Mouse (Mus musculus) embryonic facial prominence, embryonic 15.5 days (tissue): Measurements from ENCODE around the gene Acp6. TPM values are rescaled to one million over a fixed set of nuclear protein-coding genes. Genes with fewer than 3 reads are reported as not detected.
"Not testable (repeated sequence)": the region's sequence is repeated elsewhere in the genome, so short reads cannot be mapped to it uniquely, and the experiment has no call there.

ENCODE experiments used
- ATAC-seq: fragments of 200-750 bp; cut with Nextera tagmentation; 2 replicates; pipeline ENCODE4 v1.8.0; 2017; ENCODE audit warnings: low read depth, moderate TSS enrichment; ENCODE audit not compliant: insufficient number of reproducible peaks, low FRiP score, low TSS enrichment
- H3K27ac ChIP-seq: fragments of 300-500 bp; sonication (generic); replicated peaks from 2 replicates; pipeline ENCODE4 v1.5.1; 2015; ENCODE audit warnings: mild to moderate bottlenecking, inconsistent platforms
- H3K27me3 ChIP-seq: fragments of 300-500 bp; sonication (generic); 2 replicates; pipeline ENCODE4 v1.6.1; 2015; ENCODE audit warnings: inconsistent platforms
- H3K36me3 ChIP-seq: fragments of 300-500 bp; sonication (generic); 2 replicates; pipeline ENCODE4 v1.6.1; 2015; ENCODE audit warnings: mild to moderate bottlenecking, inconsistent platforms
- H3K4me1 ChIP-seq: fragments of 300-500 bp; sonication (generic); 2 replicates; pipeline ENCODE4 v1.6.1; 2015; ENCODE audit warnings: inconsistent platforms
- H3K4me2 ChIP-seq: fragments of 300-500 bp; sonication (generic); replicated peaks from 2 replicates; pipeline ENCODE4 v1.6.1; 2015; ENCODE audit warnings: mild to moderate bottlenecking, inconsistent platforms
- H3K4me3 ChIP-seq: fragments of 300-500 bp; sonication (generic); replicated peaks from 2 replicates; pipeline ENCODE4 v1.5.1; 2015; ENCODE audit warnings: mild to moderate bottlenecking, inconsistent platforms
- H3K9ac ChIP-seq: fragments of 300-500 bp; sonication (generic); 2 replicates; pipeline ENCODE4 v1.6.1; 2015; ENCODE audit warnings: inconsistent platforms
- H3K9me3 ChIP-seq: fragments of 300-500 bp; sonication (generic); replicated peaks from 2 replicates; pipeline ENCODE4 v1.6.1; 2016; ENCODE audit warnings: inconsistent platforms
- WGBS: fragments of 180-500 bp; shearing (Covaris S2); methylation state at CpG from one replicate; pipeline ENCODE4 v1.1.7; 2015; 5-methylcytosine and 5-hydroxymethylcytosine counted together
- polyA plus RNA-seq: library from polyadenylated mRNA; unstranded; fragments of >200 nt; fragmentation: Nextera tagmentation; extraction: Ambion mirVana; gene quantifications from 2 replicates; pipeline ENCODE4 v1.2.1, GENCODE M21; 2015

Gene Acp6
- 52.2 and 53.9 TPM in 2 replicates for polyA plus RNA-seq

GRCm38 (mm10) chr3:97158611-97159508 is at the start of gene Acp6:
Acp6 (plus strand) TSS chr3:97158777.
- WGBS = under 1% methylated on average over 53 of the region's 54 CpGs
- H3K36me3 ChIP-seq = no peaks in the 10 kb centered on the region
- H3K9me3 ChIP-seq = no peaks in the 10 kb centered on the region
- H3K27me3 ChIP-seq = no peaks in the 10 kb centered on the region
- ATAC-seq = peak; percentile 91
- H3K4me2 ChIP-seq = peak within 1 kb of the TSS; percentile 76
- peaks cover 17% of the 10 kb centered on the region for H3K4me1 ChIP-seq
- H3K27ac ChIP-seq = peak within 1 kb of the TSS; percentile 81
- H3K4me3 ChIP-seq = peak within 1 kb of the TSS; percentile 61
- peak within 1 kb of the TSS; percentile 50 for H3K9ac ChIP-seq

GRCm38 (mm10) chr3:97117511-97117910 is 41.1 kb upstream of the Acp6 start:
- Histone ChIP-seq H3K4me3 (no peak overlapping the region), H3K9ac (no peak overlapping the region), H3K36me3 (no peaks in the 10 kb centered on the region), H3K27me3 (no peaks in the 10 kb centered on the region), H3K4me1 (no peaks in the 10 kb centered on the region), H3K4me2 (no peak overlapping the region), H3K27ac (no peak overlapping the region), H3K9me3 (no peaks in the 10 kb centered on the region)
- 91% methylated on average over 6 of the region's 6 CpGs for WGBS
- ATAC-seq = no peak

DNA sequence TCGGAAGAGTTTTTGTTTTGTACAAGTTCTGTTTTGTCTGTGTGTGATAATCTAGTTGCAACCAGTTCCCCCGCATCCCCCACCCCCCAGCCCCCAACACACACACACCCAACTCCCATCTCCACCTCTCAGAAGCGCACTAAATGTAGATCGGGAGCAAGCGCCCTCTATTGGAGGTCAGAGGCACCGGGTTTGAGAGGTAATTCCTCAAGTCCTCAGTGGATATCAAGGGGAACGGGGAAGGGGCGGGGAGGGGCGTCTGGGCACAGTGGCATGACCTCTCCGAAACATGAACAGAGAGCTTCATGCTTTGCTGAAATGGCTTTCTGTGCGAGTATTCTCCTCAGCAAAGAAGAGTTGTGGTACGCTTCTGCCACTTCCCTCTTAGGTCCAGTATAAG is 40.3 kb upstream of the Acp6 start:
- WGBS = 60% methylated on average over 12 of the region's 12 CpGs
- ATAC-seq = no peak
- H3K27ac ChIP-seq = no peak overlapping the region

GRCm38 (mm10) chr3:97124193-97124592 is 34.4 kb upstream of the Acp6 start:
- no peaks in the 10 kb centered on the region for H3K27me3 ChIP-seq
- no peak overlapping the region for H3K9ac ChIP-seq
- no peak overlapping the region for H3K4me2 ChIP-seq
- no peak overlapping the region for H3K4me3 ChIP-seq
- ATAC-seq = no peak; the same call in 1 of the 2 replicates
- 34% methylated on average over 7 of the region's 7 CpGs for WGBS
- H3K36me3 ChIP-seq = no peaks in the 10 kb centered on the region
- H3K27ac ChIP-seq = no peak overlapping the region
- H3K4me1 ChIP-seq = no peaks in the 10 kb centered on the region
- no peaks in the 10 kb centered on the region for H3K9me3 ChIP-seq

More for the DNA sequence above, 40.3 kb upstream of the Acp6 start:
- H3K4me1 ChIP-seq = no peaks in the 10 kb centered on the region
- H3K4me3 ChIP-seq = no peak overlapping the region
- no peak overlapping the region for H3K9ac ChIP-seq
- H3K9me3 ChIP-seq = no peaks in the 10 kb centered on the region
- no peaks in the 10 kb centered on the region for H3K27me3 ChIP-seq
- H3K36me3 ChIP-seq = no peaks in the 10 kb centered on the region
- no peak overlapping the region for H3K4me2 ChIP-seq

GRCm38 (mm10) chr3:97129410-97129809 is 29.2 kb upstream of the Acp6 start:
- no peak for ATAC-seq
- no peaks in the 10 kb centered on the region for H3K36me3 ChIP-seq
- no peak overlapping the region for H3K4me3 ChIP-seq
- no peaks in the 10 kb centered on the region for H3K4me1 ChIP-seq
- H3K27me3 ChIP-seq = no peaks in the 10 kb centered on the region
- H3K27ac ChIP-seq = no peak overlapping the region
- WGBS = 79% methylated on average over 4 of the region's 4 CpGs
- no peak overlapping the region for H3K4me2 ChIP-seq
- H3K9ac ChIP-seq = no peak overlapping the region
- no peaks in the 10 kb centered on the region for H3K9me3 ChIP-seq

DNA sequence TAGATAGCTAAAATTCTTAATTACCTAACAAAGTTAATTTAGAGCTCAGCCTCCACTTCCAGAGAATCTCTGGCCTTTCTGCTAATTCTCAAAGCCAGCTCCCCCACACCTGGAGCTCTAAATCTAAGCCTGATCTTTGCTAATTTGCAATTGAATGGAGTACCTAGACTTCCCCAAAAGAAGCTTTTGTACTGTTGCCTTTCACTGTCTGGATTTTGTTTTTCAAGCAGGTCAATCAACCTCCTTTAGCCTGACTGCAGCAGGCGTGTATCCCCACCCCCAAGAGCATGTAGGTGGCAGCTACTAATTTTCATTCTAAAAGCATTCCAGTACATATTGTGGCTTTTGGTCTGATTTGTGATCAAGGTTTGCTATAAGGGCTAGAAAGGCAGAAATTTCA is 20.9 kb upstream of the Acp6 start:
- H3K4me1 ChIP-seq, H3K27me3 ChIP-seq, H3K4me2 ChIP-seq, H3K9me3 ChIP-seq, H3K4me3 ChIP-seq, H3K27ac ChIP-seq, ATAC-seq, H3K9ac ChIP-seq, H3K36me3 ChIP-seq: not testable (repeated sequence)
- WGBS = 76% methylated on average over 1 of the region's 1 CpGs

DNA sequence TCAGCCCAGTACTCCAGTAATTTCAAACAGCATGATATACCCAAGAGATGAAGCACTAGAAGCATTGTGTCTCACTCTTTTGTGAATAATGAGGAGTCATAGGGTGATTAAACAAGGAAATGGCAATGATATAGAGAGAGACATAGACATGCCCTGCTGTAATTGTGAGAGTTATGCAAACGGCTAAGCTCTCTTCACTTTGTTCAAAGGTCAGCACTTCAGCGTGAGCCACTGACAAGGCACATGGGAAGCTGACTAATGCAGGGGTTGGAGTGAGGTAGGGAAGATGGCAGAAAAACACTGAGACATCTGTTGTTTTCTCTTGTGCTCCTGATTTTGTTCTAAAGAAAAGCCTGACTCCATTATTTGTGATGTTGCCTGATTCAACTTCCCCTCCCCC is 7.5 kb upstream of the Acp6 start:
- WGBS = 53% methylated on average over 2 of the region's 2 CpGs
- Histone ChIP-seq H3K4me3 (no peak overlapping the region), H3K4me2 (no peak overlapping the region), H3K4me1 (no peaks in the 10 kb centered on the region), H3K9me3 (no peaks in the 10 kb centered on the region), H3K9ac (no peak overlapping the region), H3K36me3 (no peaks in the 10 kb centered on the region), H3K27me3 (no peaks in the 10 kb centered on the region), H3K27ac (no peak overlapping the region)
- ATAC-seq = no peak

DNA sequence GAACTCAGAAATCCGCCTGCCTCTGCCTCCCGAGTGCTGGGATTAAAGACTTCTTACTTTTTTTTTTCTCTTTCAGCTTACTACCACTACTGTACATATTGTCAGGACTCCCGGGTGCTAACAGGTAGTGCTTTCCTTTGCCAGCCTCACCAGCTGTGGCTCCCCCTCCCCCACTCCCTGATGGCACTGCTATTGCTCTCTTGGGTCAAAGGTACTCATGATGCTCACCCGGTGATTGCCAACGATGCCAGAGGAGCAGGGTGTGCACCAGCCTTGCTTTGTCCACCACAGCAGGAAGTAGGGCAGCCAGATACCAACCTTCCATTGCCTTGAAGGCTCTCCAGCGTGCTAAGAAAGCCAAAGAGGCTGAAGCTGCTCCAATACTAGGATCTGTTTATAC is 2.1 kb upstream of the Acp6 start:
- Histone ChIP-seq H3K4me2 (no peak overlapping the region), H3K4me3 (no peak overlapping the region), H3K4me1 (peaks cover 17% of the 10 kb centered on the region), H3K9ac (no peak overlapping the region), H3K27ac (no peak overlapping the region), H3K36me3 (no peaks in the 10 kb centered on the region), H3K9me3 (no peaks in the 10 kb centered on the region), H3K27me3 (no peaks in the 10 kb centered on the region)
- 91% methylated on average over 6 of the region's 6 CpGs for WGBS
- no peak for ATAC-seq

DNA sequence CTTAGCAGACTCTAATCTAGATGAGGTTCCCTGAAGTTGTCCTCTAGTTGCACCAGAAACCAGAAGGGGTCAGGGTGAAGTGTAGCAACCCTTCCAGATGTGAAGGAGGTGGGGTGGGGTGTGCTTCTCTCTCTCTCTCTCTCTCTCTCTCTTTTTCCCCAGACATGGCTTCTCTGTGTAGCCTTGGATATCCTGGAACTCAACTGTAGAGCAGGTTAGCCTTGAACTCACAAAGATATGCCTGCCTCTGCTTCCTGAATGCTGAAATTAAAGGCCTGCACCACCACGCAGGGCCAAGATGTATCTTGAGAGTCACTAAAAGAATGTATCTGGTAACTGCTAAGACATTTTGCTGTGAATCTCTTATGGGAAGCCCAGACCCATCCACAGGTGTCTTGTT is 1.3 kb upstream of the Acp6 start:
- Histone ChIP-seq H3K4me2 (no peak overlapping the region), H3K4me3 (peak overlapping the region; percentile 61; the same call in 1 of the 2 replicates), H3K27ac (no peak overlapping the region), H3K9ac (no peak overlapping the region), H3K9me3 (no peaks in the 10 kb centered on the region), H3K4me1 (peaks cover 17% of the 10 kb centered on the region), H3K27me3 (no peaks in the 10 kb centered on the region), H3K36me3 (no peaks in the 10 kb centered on the region)
- no peak for ATAC-seq
- WGBS = 74% methylated on average over 1 of the region's 1 CpGs

GRCm38 (mm10) chr3:97157958-97158599 is 498 bp upstream of the Acp6 start:
- Histone ChIP-seq H3K27ac (peak overlapping the region; percentile 81), H3K27me3 (no peaks in the 10 kb centered on the region), H3K9ac (no peak overlapping the region), H3K4me3 (peak overlapping the region; percentile 61), H3K4me2 (peak overlapping the region; percentile 76), H3K36me3 (no peaks in the 10 kb centered on the region), H3K9me3 (no peaks in the 10 kb centered on the region), H3K4me1 (peaks cover 17% of the 10 kb centered on the region)
- ATAC-seq = no peak
- 1% methylated on average over 17 of the region's 17 CpGs for WGBS

GRCm38 (mm10) chr3:97159509-97159850 is 903 bp downstream of the Acp6 start:
- no peaks in the 10 kb centered on the region for H3K9me3 ChIP-seq
- H3K4me2 ChIP-seq = peak overlapping the region; percentile 76
- peaks cover 17% of the 10 kb centered on the region for H3K4me1 ChIP-seq
- H3K9ac ChIP-seq = peak overlapping the region; percentile 50
- peak overlapping the region; percentile 61 for H3K4me3 ChIP-seq
- ATAC-seq = no peak
- H3K36me3 ChIP-seq = no peaks in the 10 kb centered on the region
- no peaks in the 10 kb centered on the region for H3K27me3 ChIP-seq
- 6% methylated on average over 6 of the region's 6 CpGs for WGBS
- peak overlapping the region; percentile 81; the same call in 1 of the 2 replicates for H3K27ac ChIP-seq
